Mouse (Mus musculus) macrophage (primary cell): ENCODE results near the gene Cfl2. TPM values are rescaled to one million over a fixed set of nuclear protein-coding genes. Genes with fewer than 3 reads are reported as not detected.

ENCODE experiments used
- polyA plus RNA-seq: library from polyadenylated mRNA; stranded (reverse); fragments of 250-400 nt; gene quantifications from 3 replicates; pipeline ENCODE4 v1.2.4, GENCODE M21; 2018; ENCODE audit warnings: inconsistent platforms

Cfl2 gene
- polyA plus RNA-seq, 1 experiment from 2014 or later, result 21.0 TPM

Other genes with a start within 250 kb of the Cfl2 start
- gene Sptssa, start 206.3 kb downstream of the Cfl2 start, polyA plus RNA-seq, result 132 to 206 TPM (median 194 TPM) in 3 replicates
- 30.5 to 62.9 TPM (median 33.7 TPM) in 3 replicates for gene Eapp, start 167.0 kb downstream of the Cfl2 start, polyA plus RNA-seq
- 111 to 154 TPM (median 121 TPM) in 3 replicates for gene Snx6, start 67.2 kb downstream of the Cfl2 start, polyA plus RNA-seq
- not detected in 3 replicates for gene Gm20403, start 123.7 kb upstream of the Cfl2 start, polyA plus RNA-seq
- 18.5 to 21.9 TPM (median 20.9 TPM) in 3 replicates for gene Baz1a, start 151.5 kb upstream of the Cfl2 start, polyA plus RNA-seq
- gene 2700097O09Rik, start 217.2 kb upstream of the Cfl2 start, polyA plus RNA-seq, result 3.6 to 6.1 TPM (median 4.8 TPM) in 3 replicates
- 46.9 to 246 TPM (median 50.9 TPM) in 3 replicates for gene Srp54a, start 217.4 kb upstream of the Cfl2 start, polyA plus RNA-seq